Mouse (Mus musculus): Measurements from ENCODE around the gene Tent5b.
A peak's percentile ranks its signal among the peaks of the same experiment; 100 is the strongest.

Gene Tent5b

GRCm38 (mm10) chr4:133471135-133471821, 8.7 kb upstream of the Tent5b start:
- DNase-seq (ENCODE audit: low spot score) = no peak

- no peak for DNase-seq (ENCODE audit: low spot score)
Observed at GRCm38 (mm10) chr4:133473833-133474232, 6.1 kb upstream of the Tent5b start.

DNA sequence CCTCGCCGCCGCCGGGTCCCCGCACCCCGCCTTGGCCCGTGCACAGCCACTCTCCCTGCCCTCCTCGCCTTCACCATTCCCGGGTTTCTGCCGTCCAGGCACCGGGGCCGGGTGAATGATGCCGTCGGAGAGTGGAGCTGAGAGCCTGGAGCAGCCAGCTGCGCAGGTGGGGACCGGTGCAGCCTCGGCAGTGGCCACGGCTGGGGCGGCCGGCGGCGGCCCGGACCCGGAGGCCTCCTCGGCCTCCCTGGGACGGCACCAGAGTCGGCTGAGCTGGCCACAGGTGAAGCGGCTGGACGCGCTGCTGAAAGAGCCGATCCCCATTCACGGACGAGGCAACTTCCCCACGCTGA, 229 bp downstream of the Tent5b start:
- no peak for DNase-seq (ENCODE audit: low spot score)

GRCm38 (mm10) chr4:133480754-133481153, 822 bp downstream of the Tent5b start:
- no peak for DNase-seq (ENCODE audit: low spot score)

GRCm38 (mm10) chr4:133481488-133481887, 1.6 kb downstream of the Tent5b start:
- DNase-seq (ENCODE audit: low spot score) = peak; percentile 59

DNA sequence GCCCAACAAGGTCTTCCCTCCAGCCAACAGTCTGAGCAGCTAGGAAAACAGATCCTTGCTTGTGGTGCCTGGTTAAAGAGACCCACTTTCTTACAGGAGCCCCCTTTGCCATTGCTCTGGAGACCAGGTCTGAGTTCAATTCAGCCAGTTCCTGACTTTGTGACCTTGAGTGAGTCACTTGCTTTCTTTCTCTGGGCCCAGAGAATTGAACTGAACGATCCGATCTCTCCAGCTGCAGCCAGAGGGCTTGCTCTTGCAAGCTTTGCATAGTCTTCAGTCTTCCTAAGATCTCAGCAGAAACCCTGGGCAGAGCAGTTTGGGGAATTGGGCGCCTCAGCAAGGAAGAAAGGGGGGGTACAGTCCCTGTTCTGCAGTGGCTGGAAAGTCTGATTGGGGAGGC, 2.5 kb downstream of the Tent5b start:
- DNase-seq (ENCODE audit: low spot score) = no peak

GRCm38 (mm10) chr4:133484266-133485025, 4.5 kb downstream of the Tent5b start:
- peak; percentile 78 for DNase-seq (ENCODE audit: low spot score)

GRCm38 (mm10) chr4:133485691-133486425, 5.9 kb downstream of the Tent5b start:
- no peak for DNase-seq (ENCODE audit: low spot score)

DNA sequence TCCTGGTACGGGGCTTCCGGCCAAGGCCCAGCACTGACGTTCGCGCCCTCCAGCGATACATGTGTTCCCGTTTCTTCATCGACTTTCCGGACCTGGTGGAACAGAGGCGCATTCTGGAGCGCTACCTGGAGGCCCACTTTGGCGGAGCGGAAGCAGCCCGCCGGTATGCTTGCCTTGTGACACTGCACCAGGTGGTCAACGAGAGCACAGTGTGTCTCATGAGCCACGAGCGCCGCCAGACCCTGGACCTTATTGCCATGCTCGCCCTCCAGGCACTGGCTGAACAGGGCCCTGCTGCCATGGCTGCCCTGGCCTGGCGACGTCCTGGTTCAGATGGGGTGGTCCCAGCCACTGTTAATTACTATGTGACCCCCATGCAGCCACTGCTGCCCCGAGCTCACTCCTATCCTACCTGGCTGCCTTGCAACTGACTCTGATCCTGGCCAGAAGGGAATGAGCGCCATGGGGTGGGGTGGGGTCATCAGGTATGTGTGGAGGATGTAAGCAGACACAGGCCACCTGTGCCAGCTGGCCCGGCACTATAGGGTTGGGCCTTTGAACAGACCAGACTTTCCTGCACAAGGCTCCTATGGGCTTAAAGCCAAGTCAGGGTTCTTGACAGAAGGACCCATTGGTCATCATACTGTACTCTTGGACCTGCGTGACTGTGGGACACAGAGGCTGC, 6.9 kb downstream of the Tent5b start:
- DNase-seq (ENCODE audit: low spot score) = no peak

GRCm38 (mm10) chr4:133488619-133489392, 8.9 kb downstream of the Tent5b start:
- DNase-seq (ENCODE audit: low spot score) = peak; percentile 62

- no peak for DNase-seq (ENCODE audit: low spot score)
Observed at GRCm38 (mm10) chr4:133489489-133490245, 9.7 kb downstream of the Tent5b start.

- peak; percentile 45 for DNase-seq (ENCODE audit: low spot score)
Observed at GRCm38 (mm10) chr4:133491800-133492199, 11.9 kb downstream of the Tent5b start.

DNA sequence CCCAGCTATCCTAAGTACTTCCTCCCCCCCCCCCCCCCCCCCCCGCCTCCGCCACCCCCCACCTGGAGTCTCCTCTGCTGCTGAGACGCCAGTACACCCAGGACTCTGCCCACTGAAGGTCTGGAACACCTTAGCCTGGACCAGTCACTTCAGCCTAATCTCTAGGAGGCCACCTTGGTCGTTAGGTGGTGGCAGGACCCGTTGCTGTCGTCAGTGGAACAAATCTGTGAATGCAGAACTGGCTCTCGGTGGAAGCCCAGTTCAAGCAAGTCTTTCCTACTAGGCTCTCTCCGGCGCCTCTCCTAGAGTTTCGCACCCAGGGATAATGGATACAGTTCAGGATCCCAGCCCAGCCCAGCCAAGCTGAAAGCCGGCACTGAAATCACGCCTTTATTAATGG, 14.0 kb downstream of the Tent5b start:
- no peak for DNase-seq (ENCODE audit: low spot score)

DNA sequence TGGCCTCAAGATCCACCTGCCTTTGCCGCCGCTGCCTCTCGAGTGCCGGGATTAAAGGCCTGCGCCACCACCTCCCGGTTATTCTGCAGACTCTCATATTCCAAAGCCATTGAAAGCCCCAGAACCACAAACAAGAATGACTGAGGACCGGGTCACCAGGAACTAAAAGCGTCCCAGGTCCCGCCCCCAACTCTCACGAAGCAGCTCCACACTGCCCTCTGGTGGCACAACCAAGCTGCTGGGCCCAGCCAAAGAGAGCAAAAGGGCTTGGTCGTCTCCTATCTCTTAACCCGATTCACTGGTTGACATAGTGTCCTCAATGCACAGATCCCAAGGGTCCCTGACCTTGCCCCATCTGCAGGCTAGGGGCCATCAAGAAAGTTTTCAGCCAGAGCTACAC, 14.5 kb downstream of the Tent5b start:
- peak; percentile 91 for DNase-seq (ENCODE audit: low spot score)

- no peak for DNase-seq (ENCODE audit: low spot score)
Observed at GRCm38 (mm10) chr4:133494867-133495266, 14.9 kb downstream of the Tent5b start.

DNA sequence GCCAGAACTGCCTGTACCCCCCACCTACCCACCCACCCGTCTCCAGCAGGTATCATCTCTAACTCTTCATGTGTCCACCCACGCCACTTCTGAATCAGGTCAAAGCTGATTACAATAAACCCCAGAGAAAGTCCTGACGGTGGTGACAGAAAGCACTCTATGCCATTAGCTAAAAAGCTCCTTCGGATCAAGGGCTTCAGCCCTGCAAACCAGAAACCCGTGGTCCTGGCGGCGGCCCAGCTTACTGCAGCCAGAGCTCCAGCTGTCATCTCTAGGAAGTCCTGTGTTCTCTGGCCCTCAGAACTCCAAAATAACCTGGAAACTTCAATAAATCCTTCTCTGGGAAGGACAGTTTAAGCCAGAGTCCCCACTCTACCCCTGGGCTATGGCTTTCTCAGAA, 15.8 kb downstream of the Tent5b start:
- no peak for DNase-seq (ENCODE audit: low spot score)

- DNase-seq (ENCODE audit: low spot score) = no peak
Observed at GRCm38 (mm10) chr4:133496738-133497445, 17.0 kb downstream of the Tent5b start.

- no peak for DNase-seq (ENCODE audit: low spot score)
Observed at GRCm38 (mm10) chr4:133497461-133498159, 17.7 kb downstream of the Tent5b start.

DNA sequence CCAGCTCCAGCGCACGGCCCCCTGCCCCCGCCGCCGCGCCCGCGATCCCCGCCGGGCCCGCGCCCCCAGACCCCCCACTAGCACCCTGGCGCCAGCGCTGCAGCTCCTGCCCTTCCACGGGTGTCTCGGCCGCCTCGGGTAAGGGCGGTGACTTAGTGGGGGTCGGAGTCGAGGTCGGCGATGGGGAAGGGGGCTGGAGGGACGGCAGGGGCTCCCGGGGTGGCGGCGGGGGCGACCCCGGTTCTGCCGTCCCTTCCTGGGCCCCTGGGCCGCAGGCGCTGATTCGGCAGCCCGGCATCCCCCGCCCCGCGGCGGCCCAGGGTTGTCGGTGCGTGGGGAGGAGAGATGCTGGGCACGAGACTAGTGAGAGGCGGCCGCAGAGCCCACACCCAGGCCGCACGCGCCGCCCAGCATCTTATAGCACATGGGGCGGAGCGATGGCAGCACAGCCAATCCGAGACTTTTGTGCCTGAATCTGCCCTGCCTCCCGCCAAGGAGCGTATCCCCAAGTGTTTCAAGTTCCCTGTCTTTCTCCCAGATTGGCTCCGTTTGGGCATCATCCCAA, 18.3 kb downstream of the Tent5b start, which contains the start of gene Trnp1:
TSS of gene Trnp1 (minus strand) at position 391 of the 565 bp plus-strand sequence.
- peak; percentile 63 for DNase-seq (ENCODE audit: low spot score)
